Mouse (Mus musculus): ENCODE results near the gene Ppie. TPM values are rescaled to one million over a fixed set of nuclear protein-coding genes. Genes with fewer than 3 reads are reported as not detected.

The Ppie gene
- polyA plus RNA-seq, 1 experiment from 2014 or later = 112 TPM

- Histone ChIP-seq H3K4me3 (ENCODE audit: low read length) (peak within 1 kb of the TSS; percentile 41), H3K4me1 (ENCODE audit: insufficient read depth, low read length) (peaks cover 8% of the 10 kb centered on the region), H3K27me3 (ENCODE audit: insufficient read depth, low read length) (peaks cover 36% of the 10 kb centered on the region), H3K4me2 (replicated peaks; ENCODE audit: low read depth, low read length) (peak within 1 kb of the TSS; percentile 48), H3K27ac (ENCODE audit: low read length) (no peak within 1 kb of the TSS), H3K9me3 (ENCODE audit: low read length) (no peaks in the 10 kb centered on the region), H3K36me3 (ENCODE audit: insufficient read depth, low read length) (no peaks in the 10 kb centered on the region), H3K9ac (replicated peaks; ENCODE audit: low read length) (0 out of 2 replicates have a peak within 1 kb of the TSS, but pooled peaks have one; percentile 25)
- 6% methylated on average over 75 of the region's 75 CpGs for WGBS
- ATAC-seq (ENCODE audit: low FRiP score, low TSS enrichment) = peak; percentile 52
Measured at GRCm38 (mm10) chr4:123104651-123105450, 34.9 kb downstream of the Ppie start, which contains the start of gene Bmp8b. Bmp8b (plus strand) TSS chr4:123105165.

- no peaks in the 10 kb centered on the region for H3K4me1 ChIP-seq (ENCODE audit: insufficient read depth, low read length)
- no peak overlapping the region for H3K27ac ChIP-seq (ENCODE audit: low read length)
- WGBS = 60% methylated on average over 9 of the region's 9 CpGs
Measured at GRCm38 (mm10) chr4:123093869-123094268, 45.9 kb downstream of the Ppie start.

GRCm38 (mm10) chr4:123093064-123093776, 46.5 kb downstream of the Ppie start:
- 44% methylated on average over 17 of the region's 17 CpGs for WGBS
- H3K9ac ChIP-seq (replicated peaks; ENCODE audit: low read length) = no peak overlapping the region

More at GRCm38 (mm10) chr4:123093869-123094268, 45.9 kb downstream of the Ppie start:
- ATAC-seq (ENCODE audit: low FRiP score, low TSS enrichment) = no peak
- Histone ChIP-seq H3K4me2 (replicated peaks; ENCODE audit: low read depth, low read length) (no peak overlapping the region), H3K4me3 (ENCODE audit: low read length) (no peak overlapping the region), H3K36me3 (ENCODE audit: insufficient read depth, low read length) (no peaks in the 10 kb centered on the region), H3K9ac (replicated peaks; ENCODE audit: low read length) (no peak overlapping the region), H3K27me3 (ENCODE audit: insufficient read depth, low read length) (no peaks in the 10 kb centered on the region), H3K9me3 (ENCODE audit: low read length) (no peaks in the 10 kb centered on the region)

GRCm38 (mm10) chr4:123092621-123093020, 47.1 kb downstream of the Ppie start:
- Histone ChIP-seq H3K4me3 (ENCODE audit: low read length) (no peak overlapping the region), H3K27ac (ENCODE audit: low read length) (no peak overlapping the region), H3K4me2 (replicated peaks; ENCODE audit: low read depth, low read length) (no peak overlapping the region), H3K9ac (replicated peaks; ENCODE audit: low read length) (no peak overlapping the region), H3K36me3 (ENCODE audit: insufficient read depth, low read length) (no peaks in the 10 kb centered on the region), H3K4me1 (ENCODE audit: insufficient read depth, low read length) (no peaks in the 10 kb centered on the region), H3K27me3 (ENCODE audit: insufficient read depth, low read length) (no peaks in the 10 kb centered on the region), H3K9me3 (ENCODE audit: low read length) (no peaks in the 10 kb centered on the region)
- WGBS = 64% methylated on average over 5 of the region's 5 CpGs
- no peak for ATAC-seq (ENCODE audit: low FRiP score, low TSS enrichment)

More at GRCm38 (mm10) chr4:123093064-123093776, 46.5 kb downstream of the Ppie start:
- ATAC-seq (ENCODE audit: low FRiP score, low TSS enrichment) = peak; percentile 76
- Histone ChIP-seq H3K27ac (ENCODE audit: low read length) (0 out of 2 replicates have a peak overlapping the region, but pooled peaks have one; percentile 12), H3K27me3 (ENCODE audit: insufficient read depth, low read length) (no peaks in the 10 kb centered on the region), H3K4me2 (replicated peaks; ENCODE audit: low read depth, low read length) (peak overlapping the region; percentile 31), H3K9me3 (ENCODE audit: low read length) (no peaks in the 10 kb centered on the region), H3K4me1 (ENCODE audit: insufficient read depth, low read length) (no peaks in the 10 kb centered on the region), H3K36me3 (ENCODE audit: insufficient read depth, low read length) (no peaks in the 10 kb centered on the region), H3K4me3 (ENCODE audit: low read length) (peak overlapping the region; percentile 13; the same call in 1 of the 2 replicates)

GRCm38 (mm10) chr4:123086381-123086780, 53.4 kb downstream of the Ppie start:
- H3K4me1 ChIP-seq (ENCODE audit: insufficient read depth, low read length) = no peaks in the 10 kb centered on the region
- no peak overlapping the region for H3K27ac ChIP-seq (ENCODE audit: low read length)
- no peak for ATAC-seq (ENCODE audit: low FRiP score, low TSS enrichment)
- H3K36me3 ChIP-seq (ENCODE audit: insufficient read depth, low read length) = no peaks in the 10 kb centered on the region
- H3K4me2 ChIP-seq (replicated peaks; ENCODE audit: low read depth, low read length) = no peak overlapping the region
- H3K9ac ChIP-seq (replicated peaks; ENCODE audit: low read length) = no peak overlapping the region
- 81% methylated on average over 4 of the region's 4 CpGs for WGBS
- no peaks in the 10 kb centered on the region for H3K27me3 ChIP-seq (ENCODE audit: insufficient read depth, low read length)
- H3K4me3 ChIP-seq (ENCODE audit: low read length) = no peak overlapping the region
- no peaks in the 10 kb centered on the region for H3K9me3 ChIP-seq (ENCODE audit: low read length)

- Histone ChIP-seq H3K27ac (ENCODE audit: low read length) (no peak overlapping the region), H3K27me3 (ENCODE audit: insufficient read depth, low read length) (no peaks in the 10 kb centered on the region)
Measured at GRCm38 (mm10) chr4:123085290-123085689, 54.5 kb downstream of the Ppie start.

GRCm38 (mm10) chr4:123083323-123083902, 56.3 kb downstream of the Ppie start:
- Histone ChIP-seq H3K27ac (ENCODE audit: low read length) (no peak overlapping the region), H3K4me3 (ENCODE audit: low read length) (no peak overlapping the region), H3K9ac (replicated peaks; ENCODE audit: low read length) (no peak overlapping the region), H3K4me1 (ENCODE audit: insufficient read depth, low read length) (no peaks in the 10 kb centered on the region), H3K36me3 (ENCODE audit: insufficient read depth, low read length) (no peaks in the 10 kb centered on the region), H3K27me3 (ENCODE audit: insufficient read depth, low read length) (no peaks in the 10 kb centered on the region), H3K9me3 (ENCODE audit: low read length) (no peaks in the 10 kb centered on the region), H3K4me2 (replicated peaks; ENCODE audit: low read depth, low read length) (no peak overlapping the region)
- no peak for ATAC-seq (ENCODE audit: low FRiP score, low TSS enrichment)
- WGBS = 65% methylated on average over 13 of the region's 13 CpGs

More at GRCm38 (mm10) chr4:123085290-123085689, 54.5 kb downstream of the Ppie start:
- 67% methylated on average over 2 of the region's 2 CpGs for WGBS
- Histone ChIP-seq H3K9ac (replicated peaks; ENCODE audit: low read length) (no peak overlapping the region), H3K4me3 (ENCODE audit: low read length) (no peak overlapping the region), H3K4me1 (ENCODE audit: insufficient read depth, low read length) (no peaks in the 10 kb centered on the region), H3K36me3 (ENCODE audit: insufficient read depth, low read length) (no peaks in the 10 kb centered on the region), H3K4me2 (replicated peaks; ENCODE audit: low read depth, low read length) (no peak overlapping the region), H3K9me3 (ENCODE audit: low read length) (no peaks in the 10 kb centered on the region)
- ATAC-seq (ENCODE audit: low FRiP score, low TSS enrichment) = no peak

- Histone ChIP-seq H3K4me3 (ENCODE audit: low read length) (no peak overlapping the region), H3K27ac (ENCODE audit: low read length) (no peak overlapping the region), H3K27me3 (ENCODE audit: insufficient read depth, low read length) (no peaks in the 10 kb centered on the region), H3K36me3 (ENCODE audit: insufficient read depth, low read length) (no peaks in the 10 kb centered on the region), H3K4me1 (ENCODE audit: insufficient read depth, low read length) (no peaks in the 10 kb centered on the region), H3K4me2 (replicated peaks; ENCODE audit: low read depth, low read length) (no peak overlapping the region), H3K9ac (replicated peaks; ENCODE audit: low read length) (no peak overlapping the region), H3K9me3 (ENCODE audit: low read length) (peaks cover 2% of the 10 kb centered on the region; the same call in 1 of the 2 replicates)
- WGBS = 75% methylated on average over 20 of the region's 20 CpGs
- ATAC-seq (ENCODE audit: low FRiP score, low TSS enrichment) = peak; percentile 62
Measured at GRCm38 (mm10) chr4:123082283-123083163, 57.2 kb downstream of the Ppie start.

GRCm38 (mm10) chr4:123080791-123081190, 59.0 kb downstream of the Ppie start:
- Histone ChIP-seq H3K9me3 (ENCODE audit: low read length) (peaks cover 4% of the 10 kb centered on the region; the same call in 1 of the 2 replicates), H3K27ac (ENCODE audit: low read length) (no peak overlapping the region), H3K4me1 (ENCODE audit: insufficient read depth, low read length) (peaks cover 5% of the 10 kb centered on the region), H3K4me3 (ENCODE audit: low read length) (no peak overlapping the region), H3K4me2 (replicated peaks; ENCODE audit: low read depth, low read length) (no peak overlapping the region), H3K27me3 (ENCODE audit: insufficient read depth, low read length) (no peaks in the 10 kb centered on the region), H3K36me3 (ENCODE audit: insufficient read depth, low read length) (no peaks in the 10 kb centered on the region), H3K9ac (replicated peaks; ENCODE audit: low read length) (no peak overlapping the region)
- WGBS = 54% methylated on average over 13 of the region's 13 CpGs
- ATAC-seq (ENCODE audit: low FRiP score, low TSS enrichment) = no peak
